In the genomic region with DNA sequence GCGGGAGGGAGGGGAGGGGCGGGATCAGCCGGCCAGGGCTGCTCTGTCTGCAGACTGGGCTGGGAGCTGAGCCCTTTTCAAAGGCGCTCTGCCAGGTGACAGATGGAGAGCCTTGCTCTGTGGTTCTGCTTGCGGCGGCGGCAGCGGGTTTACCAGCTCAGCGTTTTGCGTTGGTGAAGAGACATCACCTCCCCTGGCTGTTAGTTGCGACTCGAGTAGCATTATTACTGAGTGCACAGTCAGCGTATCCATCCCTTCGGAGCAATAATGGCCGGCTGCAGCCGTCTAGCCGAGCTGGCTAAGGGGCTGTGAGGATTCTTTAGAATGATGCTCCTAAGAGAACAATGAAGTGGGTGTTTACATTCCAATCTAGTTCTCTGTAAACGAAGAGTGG, we compare ENCODE assay signal across 8 mouse cellular contexts. TPM values are rescaled to one million over a fixed set of nuclear protein-coding genes. Genes with fewer than 3 reads are reported as not detected.
DNase-seq lines count a peak whose midpoint lies in the region; ATAC-seq lines count a peak whose summit lies in the region.

No protein-coding gene starts in this region.

- H3K9me3 ChIP-seq in forebrain, embryonic 10.5 days: no peaks in the 10 kb centered on the region
- H3K9me3 ChIP-seq in heart, embryonic 16.5 days (replicated peaks; ENCODE audit: control insufficient read depth, low read length): no peaks in the 10 kb centered on the region
- no peaks in the 10 kb centered on the region for H3K9me3 ChIP-seq in lung, embryonic 15.5 days

- H3K4me2 ChIP-seq in heart, embryonic 16.5 days (ENCODE audit: low read depth, low read length): peak overlapping the region; percentile 93
- peak overlapping the region; percentile 92 for H3K4me2 ChIP-seq in lung, embryonic 15.5 days

- peak; percentile 88 for DNase-seq in 3T3-L1 (ENCODE audit: low read depth, low spot score)
- DNase-seq in brain, adult 2 months (ENCODE audit: low read depth, low spot score): peak; percentile 98
- DNase-seq in forebrain, embryonic 10.5 days (ENCODE audit: extremely low spot score, low spot score): peak; percentile 78
- DNase-seq in layer of hippocampus, adult 9-10 months (ENCODE audit: low spot score): peak; percentile 53
- DNase-seq in retina, adult 2 months (ENCODE audit: low read depth, low spot score): peak; percentile 20
- DNase-seq in urinary bladder, postnatal 4 days (ENCODE audit: low spot score in 2 of 2): peak; percentile 65 to 69

- peaks cover 60% of the 10 kb centered on the region for H3K4me1 ChIP-seq in forebrain, embryonic 10.5 days
- peaks cover 12% of the 10 kb centered on the region for H3K4me1 ChIP-seq in heart, embryonic 16.5 days (ENCODE audit: control insufficient read depth, insufficient read depth, low read length)
- peaks cover 45% of the 10 kb centered on the region for H3K4me1 ChIP-seq in lung, embryonic 15.5 days

- H3K4me3 ChIP-seq in forebrain, embryonic 10.5 days: peak overlapping the region; percentile 58
- peak overlapping the region; percentile 57 for H3K4me3 ChIP-seq in heart, embryonic 16.5 days (ENCODE audit: low read length)
- H3K4me3 ChIP-seq in lung, embryonic 15.5 days: peak overlapping the region; percentile 47

- peak overlapping the region; percentile 94 for H3K27ac ChIP-seq in forebrain, embryonic 10.5 days
- peak overlapping the region; percentile 65 for H3K27ac ChIP-seq in heart, embryonic 16.5 days (ENCODE audit: low read length)
- peak overlapping the region; percentile 84 for H3K27ac ChIP-seq in lung, embryonic 15.5 days

- H3K36me3 ChIP-seq in forebrain, embryonic 10.5 days (replicated peaks): no peaks in the 10 kb centered on the region
- no peaks in the 10 kb centered on the region for H3K36me3 ChIP-seq in heart, embryonic 16.5 days (ENCODE audit: control insufficient read depth, insufficient read depth)
- no peaks in the 10 kb centered on the region for H3K36me3 ChIP-seq in lung, embryonic 15.5 days

- no peaks in the 10 kb centered on the region for H3K27me3 ChIP-seq in forebrain, embryonic 10.5 days (ENCODE audit: poor library complexity, severe bottlenecking)
- H3K27me3 ChIP-seq in heart, embryonic 16.5 days (ENCODE audit: control insufficient read depth, insufficient read depth, low read length): no peaks in the 10 kb centered on the region
- H3K27me3 ChIP-seq in lung, embryonic 15.5 days: no peaks in the 10 kb centered on the region

- ATAC-seq in heart, embryonic 16.5 days (replicated peaks; ENCODE audit: extremely low read depth, insufficient read depth, low FRiP score): peak; percentile 70
- peak; percentile 78; the same call in 1 of the 2 replicates for ATAC-seq in lung, embryonic 15.5 days (ENCODE audit: borderline replicate concordance, extremely low read depth, low FRiP score, low TSS enrichment)

- whole genome bisulfite sequencing in forebrain, embryonic 10.5 days: under 1% methylated on average over 18 of the region's 18 CpGs
- 2% methylated on average over 17 of the region's 18 CpGs for whole genome bisulfite sequencing in heart, embryonic 16.5 days
- 0% methylated on average over 18 of the region's 18 CpGs for WGBS in lung, embryonic 15.5 days

- peak overlapping the region; percentile 65 for H3K9ac ChIP-seq in heart, embryonic 16.5 days (ENCODE audit: low read length)
- H3K9ac ChIP-seq in lung, embryonic 15.5 days: peak overlapping the region; percentile 30

RNA-seq across cellular contexts. Expression of a gene that starts 0.7 kb away (rescaled TPM):
- polyA plus RNA-seq in forebrain, embryonic 10.5 days (2016; fragmentation: Nextera tagmentation; extraction: Ambion mirVana): 1.5 and 2.2 TPM in 2 replicates
- 0.28 and 0.69 TPM in 2 replicates for polyA plus RNA-seq in heart, embryonic 16.5 days (2015; fragmentation: Nextera tagmentation; extraction: Ambion mirVana)
- 1.4 and 1.7 TPM in 2 replicates for polyA plus RNA-seq in lung, embryonic 15.5 days (2015; fragmentation: Nextera tagmentation; extraction: Ambion mirVana)

RNA-seq across cellular contexts. Expression of a gene that starts 28.6 kb away (rescaled TPM):
- polyA plus RNA-seq in forebrain, embryonic 10.5 days (2016; fragmentation: Nextera tagmentation; extraction: Ambion mirVana): 0.47 and 0.60 TPM in 2 replicates
- polyA plus RNA-seq in heart, embryonic 16.5 days (2015; fragmentation: Nextera tagmentation; extraction: Ambion mirVana): 1.6 and 2.2 TPM in 2 replicates
- 0.92 and 1.5 TPM in 2 replicates for polyA plus RNA-seq in lung, embryonic 15.5 days (2015; fragmentation: Nextera tagmentation; extraction: Ambion mirVana)

Comparison
In these comparisons a context has a peak if more than half of its experiments do, and no peak if none do; other contexts are left out.
1. Peak in every context shown above with its lines: DNase-seq, ATAC-seq, H3K4me3 ChIP-seq and H3K27ac ChIP-seq.
2. DNase-seq: peak in every context shown above with its lines; median percentile 98 in brain, adult 2 months; 88 in 3T3-L1; 78 in forebrain, embryonic 10.5 days; 67 in urinary bladder, postnatal 4 days; 53 in layer of hippocampus, adult 9-10 months; 20 in retina, adult 2 months.